Mouse (Mus musculus): ENCODE results near the gene Gad1.

The Gad1 gene

DNA sequence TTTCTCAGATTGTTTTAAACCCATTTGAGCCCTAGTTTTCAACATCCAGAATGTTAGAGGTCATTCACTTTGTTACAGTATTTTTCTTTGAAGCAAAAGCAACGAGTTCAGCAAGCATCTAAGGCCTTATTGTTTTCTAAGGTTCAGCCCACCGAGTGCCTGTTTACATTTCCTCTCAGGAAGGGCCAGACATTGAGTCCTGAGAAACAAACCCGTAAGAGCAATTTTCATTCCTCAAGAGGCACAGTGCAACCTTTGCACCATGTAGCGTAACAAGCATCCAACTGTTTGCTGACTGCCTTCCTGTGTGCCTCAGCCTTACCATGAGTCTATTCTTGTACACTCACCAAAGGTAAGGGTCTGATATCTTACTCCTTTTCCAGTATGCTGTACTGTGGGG, at the start of gene Gad1:
Gad1 (plus strand) TSS at position 301 of the 400 bp plus-strand sequence.
- DNase-seq (ENCODE audit: low spot score in 2 of 2), result no peak

DNA sequence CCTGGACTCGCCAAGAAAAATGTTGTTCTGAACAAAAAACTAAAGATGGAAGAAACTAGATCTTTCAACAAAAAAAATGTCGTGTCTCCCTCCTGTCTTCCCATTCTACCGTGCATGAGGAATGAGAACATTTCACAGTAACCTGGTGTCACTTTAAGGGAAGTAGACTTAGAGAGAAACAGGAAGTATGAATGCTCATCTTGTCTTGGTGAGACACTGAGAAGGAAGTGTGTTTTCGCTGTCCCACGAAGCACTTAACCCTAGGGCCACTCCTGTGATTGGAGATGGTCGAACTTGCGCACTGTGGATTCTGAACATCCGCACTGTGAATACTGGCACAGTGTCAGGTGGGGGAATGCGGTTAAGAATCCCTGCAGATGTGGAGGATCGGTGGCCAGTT, 49.4 kb upstream of the Gad1 start:
- DNase-seq (ENCODE audit: low spot score in 2 of 2), result no peak

DNA sequence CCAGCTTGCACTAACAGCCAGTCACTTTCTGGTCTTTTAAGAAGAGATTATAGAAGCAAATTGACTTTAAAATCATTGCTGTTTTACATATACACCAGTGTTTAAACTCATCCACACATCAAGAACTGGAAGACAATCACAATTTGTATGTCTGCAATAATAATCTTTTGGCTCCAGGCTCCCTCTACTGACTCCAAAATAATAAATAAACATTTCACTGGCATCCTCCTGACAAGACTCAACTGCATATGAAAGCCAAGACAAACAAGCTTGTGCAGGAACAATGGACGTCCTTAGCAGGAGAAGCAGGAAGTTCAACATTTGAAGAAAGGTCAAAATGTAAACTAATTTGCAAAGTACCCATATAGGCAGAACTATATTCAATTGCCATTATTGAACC, 47.6 kb upstream of the Gad1 start:
- DNase-seq (ENCODE audit: low spot score in 2 of 2), result no peak

DNA sequence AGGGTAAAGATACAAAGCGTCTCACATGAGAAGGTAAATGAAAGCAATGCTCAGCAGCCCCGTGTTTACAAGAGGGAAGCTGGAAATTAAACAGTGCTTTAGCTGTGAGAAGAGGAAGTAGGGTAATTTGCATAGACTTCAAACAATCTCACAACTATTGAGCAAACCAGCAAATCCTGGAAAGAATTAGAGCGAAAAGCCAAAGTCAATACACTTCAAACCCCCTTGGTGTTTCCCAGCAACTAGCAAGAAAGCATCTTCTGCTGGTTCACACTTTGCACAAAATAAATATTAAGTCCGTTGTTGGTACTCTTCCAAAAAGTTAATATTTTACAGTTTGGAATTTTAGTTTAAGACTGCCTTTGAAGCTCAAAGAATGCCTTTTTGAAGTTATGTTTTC, 47.0 kb upstream of the Gad1 start:
- no peak for DNase-seq (ENCODE audit: low spot score in 2 of 2)

DNA sequence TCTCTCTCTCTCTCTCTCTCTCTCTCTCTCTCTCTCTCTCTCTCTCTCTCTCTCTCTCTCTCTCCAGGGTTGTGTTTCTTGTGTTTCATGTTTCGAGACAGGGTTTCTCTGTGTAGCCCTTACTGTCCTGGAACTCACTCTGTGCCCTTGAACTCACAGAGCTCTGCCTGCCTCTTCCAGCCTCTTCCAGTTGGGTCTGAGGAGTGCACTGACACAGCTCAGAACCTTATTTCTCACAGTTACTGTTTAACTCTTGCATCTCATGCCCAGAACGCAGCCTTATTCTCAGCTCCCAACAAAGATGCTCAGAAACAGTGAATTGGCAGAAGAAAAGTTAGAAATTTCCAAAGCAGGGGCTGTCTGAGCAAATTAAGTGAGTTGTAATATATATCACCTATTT, 46.5 kb upstream of the Gad1 start:
- no peak for DNase-seq (ENCODE audit: low spot score in 2 of 2)

DNA sequence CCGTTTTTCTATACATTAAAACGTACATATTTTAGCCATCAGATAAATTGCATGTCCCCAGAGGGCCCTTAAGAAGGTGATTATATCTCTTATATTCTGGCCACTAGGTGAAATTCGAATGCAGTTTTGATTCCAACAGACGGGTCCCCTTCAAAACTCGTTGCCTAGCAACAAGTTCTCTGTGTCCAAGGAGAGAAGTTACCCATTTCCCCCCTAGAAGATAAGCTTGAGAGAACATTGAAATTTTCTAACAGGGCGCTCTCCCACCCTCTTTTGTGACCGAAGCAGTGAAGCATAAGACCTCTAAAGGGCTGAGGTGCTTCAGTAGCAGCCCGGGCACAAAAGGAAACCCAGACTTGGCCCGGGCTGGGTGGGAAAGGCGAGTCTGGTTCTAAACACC, 44.4 kb upstream of the Gad1 start, which contains the start of gene Erich2:
Erich2 (plus strand) TSS at position 324 of the 400 bp plus-strand sequence.
- DNase-seq (ENCODE audit: low spot score in 2 of 2), result no peak

DNA sequence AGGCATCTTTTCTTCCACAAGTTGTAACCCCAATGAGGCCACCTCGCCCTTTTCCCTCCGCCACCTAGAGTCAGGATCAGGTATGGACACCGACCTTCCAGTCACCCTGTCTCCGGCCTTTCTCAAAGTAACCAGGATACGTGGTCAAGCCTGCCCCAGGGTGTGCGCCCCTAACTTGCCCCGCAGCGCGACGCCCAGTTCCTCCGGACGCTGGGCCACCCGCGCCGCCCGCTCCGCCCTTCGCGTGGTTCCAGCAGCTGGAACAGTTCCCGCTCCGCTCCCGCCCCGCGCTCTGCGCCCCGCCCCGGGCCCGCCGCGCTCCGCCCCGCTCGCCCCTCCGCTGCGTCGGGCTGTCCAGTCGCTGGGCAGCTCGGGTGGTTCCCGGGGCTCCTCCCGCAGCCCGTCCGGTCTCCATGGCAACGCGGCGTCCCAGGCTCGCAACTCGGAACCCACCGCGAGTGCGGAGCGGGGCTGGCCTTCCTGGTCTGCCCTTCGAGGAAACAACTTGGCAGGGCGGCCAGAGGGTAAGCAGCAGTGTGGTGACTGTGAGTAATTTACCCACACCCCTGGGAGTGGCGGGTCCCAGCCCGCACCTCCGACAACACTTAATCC, 43.7 kb upstream of the Gad1 start:
- DNase-seq (ENCODE audit: low spot score in 2 of 2), result peak; percentile 42 to 44

DNA sequence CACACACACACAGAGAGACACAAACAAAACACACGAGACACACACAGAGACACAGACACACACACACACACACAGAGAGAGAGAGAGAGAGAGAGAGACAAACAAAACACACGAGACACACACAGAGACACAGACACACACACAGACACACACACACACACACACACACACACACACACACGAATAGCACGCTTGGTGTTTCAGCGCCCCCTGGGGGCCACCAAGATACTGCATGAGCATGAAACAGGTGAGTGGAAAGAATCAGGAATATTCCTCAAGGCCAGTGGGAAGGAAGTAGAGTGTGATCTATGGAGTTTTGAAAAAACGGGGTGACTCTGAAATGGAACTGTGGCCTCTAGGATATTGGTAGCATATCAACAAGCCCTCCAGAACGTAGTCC, 14.6 kb upstream of the Gad1 start:
- DNase-seq (ENCODE audit: low spot score in 2 of 2), result peak in 1 of 2 experiments; percentile 27

DNA sequence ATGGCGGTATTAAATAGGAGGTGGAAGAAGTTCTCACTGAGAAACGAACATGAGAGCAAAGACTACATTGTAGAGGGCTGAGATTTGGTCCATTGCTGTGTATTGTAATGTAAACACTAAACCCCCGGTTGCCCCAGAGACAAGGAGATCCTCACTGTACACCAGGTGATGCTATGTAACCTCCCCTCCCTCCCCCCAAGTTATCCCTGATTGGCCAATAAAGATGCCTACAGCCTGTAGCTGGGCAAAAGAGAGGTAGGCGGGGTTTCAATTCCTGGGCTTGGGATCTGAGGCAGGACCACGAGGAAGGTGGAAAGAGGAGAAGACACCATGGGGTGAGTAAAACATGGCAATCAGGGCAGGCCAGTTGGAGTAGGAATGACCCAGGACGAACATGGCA, 2.2 kb upstream of the Gad1 start:
- no peak for DNase-seq (ENCODE audit: low spot score in 2 of 2)

DNA sequence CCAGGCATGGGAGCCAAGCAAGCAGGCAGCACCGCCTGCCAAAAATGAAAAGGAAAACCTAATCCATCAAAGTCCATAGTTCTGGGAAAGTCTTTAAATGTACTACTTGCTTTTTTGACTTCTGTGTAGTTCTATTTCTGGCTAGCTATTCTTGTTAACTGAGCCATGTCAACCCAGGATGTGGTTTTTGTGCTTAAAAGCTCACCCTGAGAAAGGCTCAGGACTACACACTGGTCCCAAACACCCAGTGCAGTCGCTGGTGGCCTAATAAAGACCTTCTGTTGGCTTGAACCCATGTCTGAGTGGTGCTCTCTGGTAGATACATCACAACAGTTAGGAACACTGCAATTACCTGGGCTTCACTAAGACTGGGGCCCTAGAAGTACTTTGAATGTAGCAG, 1.4 kb upstream of the Gad1 start:
- no peak for DNase-seq (ENCODE audit: low spot score in 2 of 2)

DNA sequence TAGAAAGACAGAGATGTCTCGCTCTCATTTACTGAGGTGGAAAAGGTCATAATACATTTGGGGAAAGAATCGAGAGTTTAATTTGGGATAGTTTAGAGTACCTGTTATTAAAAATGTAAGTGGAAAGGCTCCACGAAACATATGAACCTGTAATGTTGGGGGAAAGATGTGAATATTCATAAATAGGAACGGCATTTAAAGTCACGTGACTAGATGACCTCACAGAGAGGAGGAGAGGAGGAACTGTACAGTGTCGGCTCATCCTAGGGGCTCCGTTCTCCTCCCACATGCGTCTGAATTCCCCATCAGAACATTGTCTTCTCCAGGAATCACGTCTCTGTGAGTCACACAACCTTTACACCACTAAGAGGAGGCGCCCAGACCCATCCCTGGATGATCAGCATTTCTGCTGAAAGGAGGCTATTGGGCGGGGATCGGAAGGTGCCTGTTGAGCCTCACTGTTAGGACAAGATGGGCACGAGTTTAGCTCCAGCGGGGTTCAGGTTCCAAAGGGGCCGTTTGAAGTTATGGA, 739 bp upstream of the Gad1 start:
- no peak for DNase-seq (ENCODE audit: low spot score in 2 of 2)

DNA sequence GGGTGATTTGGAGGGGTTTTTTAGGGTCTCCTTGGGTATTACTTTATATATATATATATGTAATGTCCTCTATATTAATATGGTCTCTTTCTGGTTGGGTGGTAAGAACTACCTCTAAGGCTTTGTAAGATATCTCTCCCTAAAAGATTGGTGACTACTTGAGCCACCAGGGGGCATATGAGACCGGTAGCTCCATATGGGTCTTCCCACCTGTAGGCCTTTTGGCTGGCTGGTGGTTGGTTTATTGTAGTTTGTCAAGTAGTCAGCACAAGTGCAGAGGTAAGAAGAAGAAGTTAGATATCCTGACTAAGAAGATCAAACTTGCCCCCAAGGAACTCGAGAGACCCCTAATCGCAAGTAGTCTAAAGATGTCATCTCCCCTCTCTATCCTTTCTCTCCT, 954 bp downstream of the Gad1 start:
- DNase-seq (ENCODE audit: low spot score in 2 of 2), result no peak

DNA sequence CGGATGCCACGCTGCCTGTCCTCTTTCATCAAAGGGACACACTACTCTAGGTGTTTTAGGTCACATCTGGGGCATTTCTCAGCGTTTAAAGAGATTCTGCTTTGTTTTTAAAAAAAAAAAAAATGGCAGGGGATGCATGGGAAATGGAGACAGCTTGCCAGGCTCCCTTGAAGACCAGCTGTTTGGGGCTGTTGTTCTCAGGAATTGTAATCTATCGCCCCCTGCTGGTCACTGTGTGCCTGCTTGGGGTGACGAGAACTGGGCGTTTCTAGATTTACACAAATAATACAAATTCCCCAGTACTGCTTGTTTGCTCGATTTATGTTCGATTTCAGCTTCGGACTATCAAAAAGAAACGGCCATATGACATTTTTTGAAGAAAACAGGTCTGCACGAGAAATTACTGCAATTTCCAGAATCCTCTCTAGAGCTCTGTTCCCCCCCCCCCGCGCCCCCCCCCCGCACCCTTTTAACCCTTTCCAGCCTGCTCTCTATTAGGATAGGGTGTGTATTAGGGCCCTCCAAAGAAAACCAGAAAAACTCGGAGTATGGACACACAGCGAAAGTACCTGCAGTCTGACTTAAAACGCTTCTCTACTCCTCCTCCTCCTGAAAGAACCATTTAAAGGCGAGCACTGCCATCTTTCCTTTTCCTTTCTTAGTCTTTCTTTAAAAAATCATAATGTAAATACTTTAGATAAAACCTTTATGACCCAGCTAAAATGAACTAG, 5.4 kb downstream of the Gad1 start:
- DNase-seq (ENCODE audit: low spot score in 2 of 2), result peak; percentile 78 to 89

DNA sequence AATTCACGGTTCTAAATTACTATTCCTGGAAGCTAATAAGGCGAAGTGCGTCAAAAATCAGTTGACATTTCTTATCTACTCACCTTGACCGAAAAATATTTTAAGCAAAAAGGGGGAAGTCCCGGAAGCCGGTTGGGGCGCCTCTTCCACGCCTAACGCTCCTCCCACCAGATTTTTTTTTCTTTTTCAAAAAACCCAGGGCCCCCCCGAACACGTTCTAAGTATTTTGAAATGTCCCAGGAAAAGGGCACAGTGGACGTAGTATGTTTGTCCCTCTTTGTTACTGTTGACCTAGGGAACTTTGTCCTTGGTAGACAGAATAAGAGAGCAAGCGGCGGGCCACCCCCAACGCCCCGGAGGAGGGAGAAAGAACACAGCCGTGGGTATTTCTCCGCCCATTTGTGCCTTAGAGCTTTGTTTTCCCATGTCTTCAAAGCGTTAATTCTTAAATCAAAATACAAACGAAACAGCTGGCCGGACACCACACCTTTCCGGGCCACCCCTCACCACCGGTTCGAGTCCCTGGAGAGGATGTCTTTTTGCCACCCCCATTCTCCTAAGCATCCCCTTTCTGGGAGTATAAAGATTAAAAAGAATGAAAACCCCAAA, 6.1 kb downstream of the Gad1 start:
- no peak for DNase-seq (ENCODE audit: low spot score in 2 of 2)

DNA sequence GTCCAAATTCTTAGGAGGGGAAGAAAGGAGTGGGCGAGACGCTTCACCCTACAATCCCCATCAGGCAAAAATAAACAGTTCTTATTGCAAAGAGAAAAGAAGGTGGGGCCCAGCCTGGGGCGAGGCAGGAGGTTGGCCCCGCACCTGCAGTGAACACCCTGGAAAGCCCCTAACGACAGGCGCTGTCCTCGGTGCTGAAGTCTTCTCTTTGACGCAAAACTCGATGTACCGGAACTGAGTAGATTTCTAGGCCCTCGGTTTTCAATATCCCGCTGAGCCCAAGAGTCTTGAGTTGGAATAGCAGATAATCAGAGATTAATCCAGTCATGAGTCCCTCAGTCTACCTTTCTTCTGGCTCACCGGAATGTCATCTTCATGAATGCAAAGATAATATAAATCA, 6.6 kb downstream of the Gad1 start:
- DNase-seq (ENCODE audit: low spot score in 2 of 2), result no peak

DNA sequence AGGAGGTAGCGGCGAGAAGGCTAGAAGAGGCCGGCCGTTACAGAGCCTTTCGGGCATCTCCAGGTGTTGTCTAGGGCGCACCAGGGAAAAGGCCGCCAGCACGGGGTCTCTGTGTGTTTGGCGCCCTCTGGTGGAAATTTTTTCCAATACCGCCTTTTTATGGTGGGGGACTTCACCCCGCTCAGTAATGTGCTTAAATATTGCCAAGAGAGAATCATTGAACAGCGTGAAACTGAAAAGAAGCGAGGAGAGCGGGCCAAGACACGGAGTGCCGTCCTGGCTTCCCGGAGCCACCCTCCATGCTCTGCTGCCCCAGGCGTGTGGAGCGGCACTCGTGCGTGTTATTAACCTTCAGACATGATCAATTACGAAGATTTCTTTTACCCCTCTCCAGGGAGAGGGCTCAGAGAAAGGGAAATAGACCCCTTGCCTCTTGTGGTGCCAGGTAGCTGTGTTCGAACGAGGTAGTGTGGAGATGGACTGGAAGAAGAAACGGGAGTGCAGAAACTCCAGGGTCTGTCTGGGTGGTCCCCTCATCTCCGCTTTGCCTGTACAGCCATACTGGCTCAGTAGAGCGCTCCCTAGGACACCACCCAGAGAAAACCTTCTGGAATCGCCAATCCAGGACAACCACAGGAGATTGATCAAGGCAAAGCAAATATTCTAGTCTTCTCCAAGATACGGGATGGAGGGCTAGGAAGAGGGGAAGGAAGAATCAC, 8.4 kb downstream of the Gad1 start:
- peak in 1 of 2 experiments; percentile 64 for DNase-seq (ENCODE audit: low spot score in 2 of 2)

DNA sequence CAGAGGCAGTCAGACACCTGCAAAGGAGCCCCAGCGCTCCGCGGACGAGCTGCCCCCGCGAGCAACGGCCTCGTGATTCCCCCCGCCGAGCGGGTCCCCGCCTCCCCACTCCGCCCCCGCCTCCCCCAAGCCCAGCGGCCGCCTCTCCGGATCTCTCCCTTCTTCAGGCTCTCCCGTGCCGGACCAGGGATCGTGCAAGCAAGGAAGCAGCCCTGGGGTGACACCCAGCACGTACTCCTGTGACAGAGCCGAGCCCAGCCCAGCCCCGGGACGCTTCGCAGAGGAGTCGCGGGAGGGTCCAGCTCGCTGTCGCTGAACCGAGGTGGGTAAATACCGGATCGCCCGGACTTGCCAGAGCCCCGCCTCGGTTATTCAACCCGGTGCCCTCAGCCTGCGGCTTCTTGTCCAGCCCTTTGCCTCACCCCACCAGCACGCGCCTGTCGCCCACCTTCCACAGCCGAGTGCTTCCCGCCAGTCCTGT, 9.2 kb downstream of the Gad1 start:
- no peak for DNase-seq (ENCODE audit: low spot score in 2 of 2)

DNA sequence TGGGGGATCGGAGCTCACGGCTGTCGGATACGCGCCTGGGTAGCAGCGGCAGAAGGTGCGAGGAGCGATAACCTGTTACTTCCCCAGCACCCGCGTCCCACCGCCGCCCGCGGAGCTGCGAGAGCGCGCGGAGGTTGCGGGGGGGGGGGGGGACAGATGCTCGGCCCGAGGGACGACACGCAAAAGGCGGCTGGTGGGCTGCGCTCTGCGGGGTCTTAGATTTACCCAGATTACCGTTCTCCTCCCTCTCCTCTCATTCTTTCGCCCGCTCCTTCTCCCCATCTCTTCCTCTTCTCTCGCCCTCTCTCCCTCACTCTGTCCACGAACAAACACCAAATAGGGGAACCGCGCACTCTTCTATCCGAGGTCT, 9.7 kb downstream of the Gad1 start:
- DNase-seq (ENCODE audit: low spot score in 2 of 2), result no peak

DNA sequence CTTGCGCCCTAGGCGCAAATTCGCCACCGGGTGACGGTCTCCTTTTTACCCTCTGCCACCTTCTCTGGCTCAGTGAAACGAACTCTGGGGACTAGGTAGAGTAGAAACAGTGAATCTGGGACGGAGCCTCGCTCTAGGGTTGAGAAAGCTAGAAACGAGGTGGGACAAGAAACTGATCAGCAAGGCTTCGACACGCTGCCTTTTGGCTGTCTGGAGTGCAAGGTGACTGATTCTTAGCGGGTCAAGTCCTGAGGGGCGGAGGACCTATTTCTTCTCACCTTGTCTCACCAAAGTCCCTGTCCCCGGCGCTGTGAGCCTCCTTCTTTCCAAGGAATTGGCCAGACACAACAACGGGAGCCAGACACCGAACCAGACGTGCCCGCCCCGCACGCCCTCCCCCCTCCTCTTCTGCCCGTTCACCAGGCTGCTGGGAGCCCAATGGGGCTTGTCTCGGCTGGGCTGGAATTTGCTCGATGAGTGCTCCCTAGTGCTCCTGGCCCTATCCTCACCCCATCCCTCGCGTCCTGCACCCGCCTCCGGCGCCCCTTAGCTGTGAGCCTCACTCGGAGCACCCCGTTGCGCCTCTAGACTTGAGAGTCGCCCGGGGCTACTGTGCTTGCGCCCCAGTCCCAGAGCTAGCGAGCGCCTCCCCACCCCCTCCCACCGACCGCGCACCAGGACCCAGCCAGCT, 10.3 kb downstream of the Gad1 start:
- no peak for DNase-seq (ENCODE audit: low spot score in 2 of 2)

DNA sequence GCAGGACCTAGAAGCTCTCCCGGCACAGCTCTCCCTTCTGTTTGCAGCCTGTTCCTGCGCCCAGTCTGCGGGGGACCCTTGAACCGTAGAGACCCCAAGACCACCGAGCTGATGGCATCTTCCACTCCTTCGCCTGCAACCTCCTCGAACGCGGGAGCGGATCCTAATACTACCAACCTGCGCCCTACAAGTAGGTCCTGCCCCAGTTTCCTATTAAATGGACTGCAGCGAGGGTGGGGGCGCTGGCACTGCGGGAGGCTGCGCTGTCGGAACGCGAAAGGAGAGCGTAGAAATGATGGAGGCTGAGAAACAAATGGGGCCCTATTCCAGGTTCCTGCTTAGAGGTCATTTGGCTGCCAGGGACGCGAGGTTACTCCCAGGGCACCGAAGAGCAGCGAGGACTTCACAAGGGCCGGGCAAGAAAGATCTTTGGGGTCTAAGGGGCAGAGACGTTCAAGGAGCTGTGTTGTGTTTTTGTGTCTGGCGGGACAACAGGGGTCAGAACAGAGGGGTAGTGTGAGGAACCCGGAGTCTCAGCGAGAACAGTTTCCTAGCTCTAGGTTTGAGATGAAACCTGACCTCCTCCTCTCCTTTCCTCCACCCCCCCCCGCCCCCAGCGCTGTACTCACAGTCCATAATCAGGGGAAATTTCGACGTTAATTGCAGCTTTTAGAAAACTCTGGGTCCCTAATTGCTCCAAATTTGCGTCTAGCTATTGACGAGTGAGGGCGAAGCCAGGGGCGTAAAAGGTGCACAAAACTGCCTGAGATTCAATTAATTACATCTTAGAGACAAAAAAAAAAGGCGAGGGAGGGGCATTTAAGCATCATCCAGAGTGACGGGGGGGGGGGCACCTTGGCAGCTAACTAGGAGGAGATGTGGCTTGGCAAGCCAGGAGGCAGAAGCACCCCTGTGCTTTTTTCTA, 11.1 kb downstream of the Gad1 start:
- DNase-seq (ENCODE audit: low spot score in 2 of 2), result no peak

All from frontal cortex, postnatal 36 days (tissue).